Comparison of ENCODE assay signal across 8 mouse cellular contexts in the genomic region with DNA sequence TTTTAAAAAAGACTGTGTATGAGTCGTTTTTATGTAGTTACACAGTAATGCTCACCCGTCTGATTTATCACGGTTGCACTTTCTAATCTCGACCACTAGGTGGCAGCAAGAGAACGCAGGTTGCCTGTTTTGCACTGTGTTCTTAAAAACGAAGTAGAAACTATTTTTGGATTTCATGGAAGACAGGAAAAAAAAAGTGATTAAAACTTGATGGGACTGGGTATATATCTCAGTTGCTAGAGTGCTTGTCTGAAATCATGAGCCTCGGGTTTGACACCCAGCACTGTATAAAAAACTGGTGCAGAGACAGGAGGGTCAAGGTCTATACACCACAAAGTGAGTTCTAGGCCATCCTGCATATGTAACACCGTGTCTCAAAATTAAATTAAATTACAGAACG. TPM values are rescaled to one million over a fixed set of nuclear protein-coding genes. Genes with fewer than 3 reads are reported as not detected.
DNase-seq lines count a peak whose midpoint lies in the region; ATAC-seq and TF ChIP-seq lines count a peak whose summit lies in the region.

No protein-coding gene starts in this region.

- no peaks in the 10 kb centered on the region for H3K4me1 ChIP-seq in embryonic facial prominence, embryonic 11.5 days (ENCODE audit: control insufficient read depth, insufficient read depth, low read length)
- H3K4me1 ChIP-seq in hindbrain, postnatal 0 days (ENCODE audit: insufficient read depth, low read length), result no peaks in the 10 kb centered on the region
- no peaks in the 10 kb centered on the region for H3K4me1 ChIP-seq in limb, embryonic 12.5 days (replicated peaks)
- H3K4me1 ChIP-seq in midbrain, postnatal 0 days (ENCODE audit: insufficient read depth, low read length), result no peaks in the 10 kb centered on the region

- ATAC-seq in embryonic facial prominence, embryonic 11.5 days (replicated peaks; ENCODE audit: insufficient number of reproducible peaks, low FRiP score, low TSS enrichment, low read depth), result 0 out of 2 replicates have a peak, but pooled peaks have one; percentile 56
- peak; percentile 73; the same call in 1 of the 2 replicates for ATAC-seq in hindbrain, postnatal 0 days
- 0 out of 2 replicates have a peak, but pooled peaks have one; percentile 47 for ATAC-seq in limb, embryonic 12.5 days (ENCODE audit: insufficient number of reproducible peaks, insufficient read depth, low FRiP score, low TSS enrichment, low read depth)
- ATAC-seq in midbrain, postnatal 0 days (ENCODE audit: low FRiP score), result peak; percentile 60; the same call in 1 of the 2 replicates

- no peak overlapping the region for H3K9ac ChIP-seq in embryonic facial prominence, embryonic 11.5 days (replicated peaks; ENCODE audit: low read length)
- no peak overlapping the region for H3K9ac ChIP-seq in hindbrain, postnatal 0 days (replicated peaks; ENCODE audit: low read length)
- no peak overlapping the region for H3K9ac ChIP-seq in limb, embryonic 12.5 days (replicated peaks)
- no peak overlapping the region for H3K9ac ChIP-seq in midbrain, postnatal 0 days (replicated peaks; ENCODE audit: low read length, poor library complexity, severe bottlenecking)

- DNase-seq in layer of hippocampus, adult 11-12 months (ENCODE audit: low spot score), result peak; percentile 10
- no peak for DNase-seq in layer of hippocampus, adult 9-11 months
- DNase-seq in WW6 (ENCODE audit: low read depth, low spot score), result peak; percentile 22
- DNase-seq in embryonic facial prominence, embryonic 11.5 days (ENCODE audit: low spot score), result peak; percentile 74
- peak; percentile 84 for DNase-seq in hindbrain, postnatal 0 days (ENCODE audit: low spot score)
- peak; percentile 75 for DNase-seq in midbrain, postnatal 0 days (ENCODE audit: low spot score)
- peak; percentile 45 for DNase-seq in thymus, postnatal 4 days

- peak; percentile 92 for TF ChIP-seq CTCF in hindbrain, postnatal 0 days (IDR thresholded peaks at IDR 0.05; ENCODE audit: low read depth)
- TF ChIP-seq CTCF in midbrain, postnatal 0 days (IDR thresholded peaks at IDR 0.05), result peak; percentile 95

- no peak overlapping the region for H3K4me3 ChIP-seq in embryonic facial prominence, embryonic 11.5 days (ENCODE audit: low read depth, low read length)
- H3K4me3 ChIP-seq in hindbrain, postnatal 0 days (ENCODE audit: low read length), result no peak overlapping the region
- no peak overlapping the region for H3K4me3 ChIP-seq in limb, embryonic 12.5 days (replicated peaks)
- no peak overlapping the region for H3K4me3 ChIP-seq in midbrain, postnatal 0 days (ENCODE audit: low read depth, low read length)

- H3K9me3 ChIP-seq in embryonic facial prominence, embryonic 11.5 days (replicated peaks; ENCODE audit: control insufficient read depth, low read length), result no peaks in the 10 kb centered on the region
- no peaks in the 10 kb centered on the region for H3K9me3 ChIP-seq in hindbrain, postnatal 0 days (ENCODE audit: low read length)
- no peaks in the 10 kb centered on the region for H3K9me3 ChIP-seq in limb, embryonic 12.5 days
- no peaks in the 10 kb centered on the region for H3K9me3 ChIP-seq in midbrain, postnatal 0 days (ENCODE audit: low read length)

- no peaks in the 10 kb centered on the region for H3K27me3 ChIP-seq in embryonic facial prominence, embryonic 11.5 days (ENCODE audit: control insufficient read depth, insufficient read depth, low read length)
- no peaks in the 10 kb centered on the region for H3K27me3 ChIP-seq in hindbrain, postnatal 0 days (ENCODE audit: insufficient read depth, low read length)
- H3K27me3 ChIP-seq in limb, embryonic 12.5 days, result peaks cover 11% of the 10 kb centered on the region; the same call in 1 of the 2 replicates
- H3K27me3 ChIP-seq in midbrain, postnatal 0 days (ENCODE audit: insufficient read depth, low read length), result no peaks in the 10 kb centered on the region

- H3K4me2 ChIP-seq in embryonic facial prominence, embryonic 11.5 days (ENCODE audit: low read depth, low read length), result no peak overlapping the region
- H3K4me2 ChIP-seq in hindbrain, postnatal 0 days (ENCODE audit: low read depth, low read length), result no peak overlapping the region
- no peak overlapping the region for H3K4me2 ChIP-seq in limb, embryonic 12.5 days
- no peak overlapping the region for H3K4me2 ChIP-seq in midbrain, postnatal 0 days (ENCODE audit: low read depth, low read length, poor library complexity, severe bottlenecking)

- H3K36me3 ChIP-seq in embryonic facial prominence, embryonic 11.5 days (replicated peaks; ENCODE audit: control insufficient read depth, insufficient read depth, low read depth, low read length), result no peaks in the 10 kb centered on the region
- no peaks in the 10 kb centered on the region for H3K36me3 ChIP-seq in hindbrain, postnatal 0 days (ENCODE audit: insufficient read depth, low read length)
- H3K36me3 ChIP-seq in limb, embryonic 12.5 days, result no peaks in the 10 kb centered on the region
- no peaks in the 10 kb centered on the region for H3K36me3 ChIP-seq in midbrain, postnatal 0 days (ENCODE audit: insufficient read depth, low read length)

- no peak overlapping the region for H3K27ac ChIP-seq in embryonic facial prominence, embryonic 11.5 days (replicated peaks; ENCODE audit: low read depth, low read length)
- no peak overlapping the region for H3K27ac ChIP-seq in hindbrain, postnatal 0 days
- H3K27ac ChIP-seq in limb, embryonic 12.5 days, result no peak overlapping the region
- no peak overlapping the region for H3K27ac ChIP-seq in midbrain, postnatal 0 days (ENCODE audit: low read depth, low read length)

- WGBS in embryonic facial prominence, embryonic 11.5 days, result 19% methylated on average over 9 of the region's 9 CpGs
- WGBS in hindbrain, postnatal 0 days, result 12% methylated on average over 9 of the region's 9 CpGs
- 15% methylated on average over 9 of the region's 9 CpGs for WGBS in limb, embryonic 12.5 days
- WGBS in midbrain, postnatal 0 days, result 13% methylated on average over 9 of the region's 9 CpGs

RNA-seq across cellular contexts. Expression of a gene that starts 22.6 kb away (rescaled TPM):
- polyA plus RNA-seq in embryonic facial prominence, embryonic 11.5 days (2014; fragmentation: Nextera tagmentation; extraction: Ambion mirVana), result 132 and 134 TPM in 2 replicates
- 26.6 and 47.1 TPM in 2 replicates for total RNA-seq in hindbrain, postnatal 0 days (2014; rRNA removed)
- polyA plus RNA-seq in hindbrain, postnatal 0 days (2015; fragmentation: Nextera tagmentation; extraction: Ambion mirVana), result 170 and 175 TPM in 2 replicates
- 103 and 108 TPM in 2 replicates for polyA plus RNA-seq in limb, embryonic 12.5 days (2016; fragmentation: Nextera tagmentation; extraction: Ambion mirVana)
- total RNA-seq in midbrain, postnatal 0 days (2014; rRNA removed), result 59.0 and 63.8 TPM in 2 replicates
- polyA plus RNA-seq in midbrain, postnatal 0 days (2015; fragmentation: Nextera tagmentation; extraction: Ambion mirVana), result 188 and 207 TPM in 2 replicates
